Mouse (Mus musculus) testis, adult 2 months (tissue): ENCODE data around the gene Glrx2.

ENCODE experiments used
- CTCF ChIP-seq: fragments of 200-500 bp; IDR thresholded peaks from 2 replicates; pipeline ENCODE4 v1.5.1; 2012; ENCODE audit warnings: low read depth, mild to moderate bottlenecking, inconsistent platforms, low read length, moderate library complexity; ENCODE audit not compliant: control insufficient read depth, insufficient read depth, insufficient replicate concordance
- POLR2A ChIP-seq: fragments of 200-500 bp; IDR thresholded peaks from 2 replicates; pipeline ENCODE4 v1.6.1; 2012; ENCODE audit warnings: low read depth, mild to moderate bottlenecking, inconsistent platforms, low read length, moderate library complexity; ENCODE audit not compliant: control insufficient read depth

GRCm38 (mm10) chr1:143733914-143734410 is 17.8 kb downstream of the Glrx2 start:
- no peak for TF ChIP-seq CTCF
- TF ChIP-seq POLR2A = no peak
